Mouse (Mus musculus): ENCODE measurements around the gene Olfr320.
"Not testable (repeated sequence)": the region's sequence is repeated elsewhere in the genome, so short reads cannot be mapped to it uniquely, and the experiment has no call there.

Gene Olfr320

DNA sequence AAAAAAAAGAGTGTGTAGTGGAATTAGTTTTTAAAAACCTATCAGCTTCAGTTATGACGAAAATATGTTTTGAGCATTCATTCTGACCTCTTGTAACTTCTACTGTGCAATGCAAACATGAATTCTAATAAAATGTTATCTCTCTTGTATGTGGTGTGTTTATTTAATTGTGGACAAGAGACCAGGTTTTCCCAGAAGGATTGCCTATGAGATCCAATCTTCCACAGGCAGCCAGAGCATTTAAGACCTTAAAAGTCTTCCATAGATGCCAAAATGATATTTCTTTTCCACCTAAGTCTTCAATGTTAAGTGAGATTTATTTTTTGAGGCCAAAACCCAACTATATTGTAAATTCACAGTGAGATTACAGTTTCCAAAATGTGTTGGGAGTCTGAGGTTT, at the start of gene Olfr320:
TSS of gene Olfr320 (plus strand) at position 301 of the 400 bp plus-strand sequence.
- no peak for DNase-seq (ENCODE audit: low spot score in 2 of 2)

DNA sequence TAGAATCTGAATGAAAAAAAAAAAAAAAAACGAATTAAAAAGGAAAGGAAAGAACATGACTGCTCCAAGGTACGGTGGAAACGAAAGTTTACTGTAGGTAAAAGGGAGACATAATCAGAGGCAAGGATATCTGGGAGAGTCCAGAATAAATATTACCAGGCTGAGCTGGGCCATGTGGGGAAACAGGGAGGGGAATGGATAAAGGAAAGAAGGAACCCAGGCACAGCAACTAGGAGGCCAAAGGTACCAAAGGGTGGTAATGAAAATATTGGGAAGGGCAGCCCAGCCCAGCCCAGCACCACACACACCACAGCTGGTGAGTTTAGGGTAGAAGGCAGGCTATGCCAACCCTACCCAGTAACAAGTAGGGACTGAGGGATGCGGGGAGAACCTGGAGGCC, 46.0 kb upstream of the Olfr320 start:
- no peak for DNase-seq (ENCODE audit: low spot score in 2 of 2)

- peak; percentile 21 to 61 for DNase-seq (ENCODE audit: low spot score in 2 of 2)
Measured at GRCm38 (mm10) chr11:58636376-58636977, 44.4 kb upstream of the Olfr320 start.

DNA sequence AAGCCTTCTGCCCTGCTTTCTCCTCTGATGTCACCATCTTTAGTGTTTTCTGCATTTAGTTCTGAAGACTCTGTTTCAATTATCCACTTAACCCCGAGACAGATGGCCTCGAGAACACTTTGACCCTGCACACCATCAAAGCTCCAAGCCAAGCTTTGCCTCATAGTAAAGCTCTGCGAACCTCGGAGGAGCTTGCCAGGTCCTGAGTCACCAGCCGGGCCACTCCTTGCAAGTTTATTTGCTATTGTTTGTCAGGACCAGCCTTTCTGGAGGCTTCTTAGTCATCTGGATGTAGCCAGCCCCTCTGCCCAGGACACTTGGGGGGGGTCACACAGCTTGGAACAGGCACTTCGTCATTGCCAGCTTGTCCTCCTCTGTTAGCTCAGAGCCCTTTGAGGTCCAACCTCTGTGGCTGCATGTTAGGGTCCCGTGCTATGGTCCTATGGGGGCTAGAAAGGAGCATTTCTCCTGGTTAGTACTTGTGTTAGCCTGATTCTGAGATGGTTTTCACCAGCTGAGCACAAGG, 42.7 kb upstream of the Olfr320 start:
- no peak for DNase-seq (ENCODE audit: low spot score in 2 of 2)

DNA sequence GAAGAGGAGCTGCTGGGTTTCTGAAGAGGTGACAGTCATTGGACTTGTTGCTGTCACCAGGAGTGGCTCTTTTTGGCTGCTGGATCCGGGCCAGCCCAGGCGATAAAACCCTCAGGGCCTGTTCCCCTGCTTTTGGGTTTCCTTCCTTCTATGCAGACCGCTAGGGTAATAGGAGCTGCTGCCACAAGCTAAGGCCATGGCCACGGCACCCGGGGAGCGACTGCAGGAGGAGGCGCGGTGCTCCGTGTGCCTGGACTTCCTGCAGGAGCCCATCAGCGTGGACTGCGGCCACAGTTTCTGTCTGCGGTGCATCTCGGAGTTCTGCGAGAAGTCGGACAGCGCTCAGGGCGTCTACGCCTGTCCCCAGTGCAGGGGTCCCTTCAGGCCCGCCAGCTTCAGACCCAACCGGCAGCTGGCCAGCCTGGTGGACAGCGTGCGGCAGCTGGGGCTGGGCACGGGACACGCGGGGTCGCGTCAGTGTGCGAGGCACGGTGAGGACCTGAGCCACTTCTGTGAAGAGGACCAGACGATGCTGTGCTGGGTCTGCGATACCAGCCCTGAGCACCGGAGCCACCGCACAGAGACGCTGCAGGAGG, 40.5 kb upstream of the Olfr320 start, which contains the start of gene Trim58:
TSS of gene Trim58 (plus strand) at position 194 of the 596 bp plus-strand sequence.
- no peak for DNase-seq (ENCODE audit: low spot score in 2 of 2)

DNA sequence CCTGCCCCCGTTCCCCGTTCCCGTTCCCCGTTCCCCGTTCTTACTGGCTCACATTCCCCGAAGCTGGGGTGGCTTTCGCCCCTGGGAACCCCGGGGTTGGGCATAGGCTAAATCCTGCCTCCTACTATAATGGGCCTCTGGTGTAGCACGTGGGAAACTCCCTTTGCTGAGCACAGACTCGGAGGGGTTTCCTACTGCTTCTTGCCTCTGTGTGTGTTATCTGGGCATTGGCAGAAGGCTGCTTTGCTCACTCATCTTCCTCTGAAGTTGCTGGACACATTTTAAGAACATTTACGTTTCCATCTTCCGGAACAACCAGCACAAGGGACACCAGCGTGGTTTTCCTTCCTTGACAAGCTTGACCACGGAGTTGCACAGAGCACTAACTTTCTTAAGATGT, 39.8 kb upstream of the Olfr320 start:
- no peak for DNase-seq (ENCODE audit: low spot score in 2 of 2)

DNA sequence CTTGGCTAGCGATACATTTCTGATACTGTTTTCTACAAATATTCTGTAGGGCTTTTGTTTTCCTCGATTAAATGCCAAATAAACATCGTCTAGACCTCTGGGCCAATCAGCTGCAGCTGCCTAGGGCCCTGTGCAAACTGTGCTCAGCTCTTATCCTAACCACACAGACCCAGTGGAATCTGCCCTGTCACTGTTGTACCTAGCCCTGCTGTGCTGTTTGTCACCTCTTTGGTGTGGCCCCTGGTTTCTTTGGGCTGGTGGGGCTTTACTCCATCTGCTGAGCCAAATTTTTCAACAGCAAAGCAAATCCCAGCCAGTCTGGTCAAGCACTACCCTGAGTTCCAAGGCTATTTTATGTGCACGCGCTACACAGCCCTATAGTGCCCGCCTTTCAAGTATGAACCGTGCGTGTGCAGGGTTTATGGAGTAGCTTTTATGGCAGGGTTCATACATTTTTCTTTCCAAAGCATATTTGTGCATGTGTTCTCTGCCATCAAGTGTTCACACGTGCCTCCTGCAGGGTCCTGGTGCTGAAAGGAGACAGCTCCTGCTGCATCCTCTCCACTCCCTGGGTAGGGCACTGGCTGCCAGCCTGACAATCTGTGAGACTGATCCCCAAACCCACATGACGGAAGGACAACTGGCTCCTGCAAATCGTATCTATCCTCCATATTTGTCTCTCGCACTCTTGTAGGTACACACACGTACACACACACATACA, 39.1 kb upstream of the Olfr320 start:
- DNase-seq (ENCODE audit: low spot score in 2 of 2) = no peak

DNA sequence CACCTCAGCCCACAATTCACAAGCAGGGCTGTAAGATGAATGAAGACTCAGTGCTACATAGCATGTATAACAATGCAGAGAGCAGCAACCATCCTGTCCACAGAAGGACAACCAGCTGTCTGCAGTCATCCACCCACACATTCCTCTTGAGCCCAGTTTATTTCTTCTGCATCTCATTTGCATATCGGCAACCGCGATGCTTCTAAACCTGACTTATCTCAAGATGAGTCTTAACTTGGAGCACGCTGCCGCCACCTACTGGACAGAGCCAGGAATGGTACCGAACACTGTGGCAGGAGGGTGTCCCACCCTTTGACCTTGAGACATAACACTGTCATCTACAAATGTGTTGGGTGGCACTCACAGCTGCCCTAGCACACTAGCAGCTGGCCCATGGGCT, 37.5 kb upstream of the Olfr320 start:
- peak; percentile 25 to 70 for DNase-seq (ENCODE audit: low spot score in 2 of 2)

DNA sequence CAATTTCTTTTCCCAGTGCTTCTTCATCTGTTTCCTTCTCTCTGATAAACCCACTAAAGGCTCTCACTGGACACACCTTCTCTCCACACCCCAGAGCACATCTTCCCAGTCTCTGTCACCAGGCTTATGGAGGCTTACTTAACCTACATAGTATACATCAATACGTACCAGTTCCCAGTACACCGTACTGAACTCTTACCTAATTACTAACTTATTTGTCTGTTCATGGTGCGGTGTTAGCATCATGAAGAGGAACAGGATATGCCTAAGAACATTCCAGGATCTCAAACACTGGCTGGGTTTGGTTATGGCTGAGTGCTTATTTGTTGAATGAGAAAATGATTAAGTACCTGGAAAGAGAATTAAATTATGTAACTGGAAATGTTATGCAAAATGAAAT, 25.7 kb upstream of the Olfr320 start:
- no peak for DNase-seq (ENCODE audit: low spot score in 2 of 2)

DNA sequence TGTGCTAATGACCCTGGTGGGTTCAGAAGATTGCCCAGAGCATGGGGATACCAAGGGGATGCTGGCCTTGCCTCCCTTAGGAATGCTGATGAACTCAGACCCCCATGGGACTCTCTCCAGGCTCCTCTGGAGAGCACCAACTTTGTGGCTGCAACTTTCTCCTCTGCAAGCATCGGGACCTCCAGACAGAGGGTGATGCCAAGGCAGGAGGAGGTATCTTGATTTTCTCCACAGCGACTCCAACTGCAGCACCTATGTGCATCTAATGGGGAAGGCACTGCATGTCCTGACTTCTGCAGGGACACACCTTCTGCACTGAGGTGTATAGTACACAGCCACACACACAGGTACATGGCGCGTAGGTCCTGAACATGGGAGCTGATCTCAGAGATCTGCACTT, 22.3 kb upstream of the Olfr320 start, which contains the start of gene Olfr322:
TSS of gene Olfr322 (plus strand) at position 187 of the 400 bp plus-strand sequence.
- DNase-seq (ENCODE audit: low spot score in 2 of 2) = no peak

GRCm38 (mm10) chr11:58669252-58669651, 11.6 kb upstream of the Olfr320 start:
- DNase-seq (ENCODE audit: low spot score in 2 of 2) = no peak

DNA sequence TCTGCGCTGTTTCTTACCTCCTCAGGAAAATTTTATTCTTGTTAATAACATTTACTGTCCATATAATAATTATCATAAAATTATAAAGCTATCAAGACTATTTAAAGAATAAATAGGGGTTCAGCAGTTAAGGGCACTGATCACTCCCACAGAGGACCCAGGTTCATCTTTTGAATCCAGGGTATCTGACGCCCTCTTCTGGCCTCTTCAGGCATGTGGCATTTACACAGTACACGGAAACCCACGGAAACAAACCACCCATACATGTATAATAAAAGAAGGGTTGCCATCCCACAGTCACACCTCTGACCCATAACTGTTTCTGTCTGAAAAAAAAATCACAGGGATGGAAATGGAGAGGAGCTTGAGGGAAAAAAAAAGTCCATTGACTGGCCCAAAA, 9.1 kb upstream of the Olfr320 start:
- DNase-seq (ENCODE audit: low spot score in 2 of 2) = no peak

- no peak for DNase-seq (ENCODE audit: low spot score in 2 of 2)
Measured at GRCm38 (mm10) chr11:58698862-58699261, 18.0 kb downstream of the Olfr320 start, which contains the start of gene Olfr319. TSS of gene Olfr319 (plus strand) at chr11:58699162.

GRCm38 (mm10) chr11:58709086-58709485, 28.2 kb downstream of the Olfr320 start:
- DNase-seq (ENCODE audit: low spot score in 2 of 2) = no peak

DNA sequence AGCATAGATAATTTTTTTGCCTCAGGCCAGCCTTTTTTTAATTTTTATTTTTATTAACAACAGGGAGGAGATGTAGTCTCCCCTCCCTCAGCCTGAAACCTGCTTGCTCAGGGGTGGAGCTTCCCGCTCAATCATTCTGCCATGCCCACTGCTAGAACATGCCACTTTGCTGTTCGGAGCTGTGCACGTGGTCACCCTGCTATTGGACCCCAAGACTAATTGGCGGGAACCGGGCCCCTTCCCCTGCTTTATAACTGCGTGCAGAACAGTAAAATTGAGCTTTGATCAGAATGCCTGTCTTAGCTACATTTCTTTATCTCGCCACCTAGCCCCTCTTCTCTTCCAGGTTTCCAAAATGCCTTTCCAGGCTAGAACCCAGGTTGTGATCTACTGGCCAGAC, 36.8 kb downstream of the Olfr320 start:
- not testable (repeated sequence) for DNase-seq (ENCODE audit: low spot score in 2 of 2)

GRCm38 (mm10) chr11:58719701-58720100, 38.8 kb downstream of the Olfr320 start:
- no peak for DNase-seq (ENCODE audit: low spot score in 2 of 2)

- DNase-seq (ENCODE audit: low spot score in 2 of 2) = no peak
Measured at GRCm38 (mm10) chr11:58723914-58724313, 43.0 kb downstream of the Olfr320 start, which contains the start of gene Olfr318. TSS of gene Olfr318 (minus strand) at chr11:58724014.

GRCm38 (mm10) chr11:58727896-58728650, 47.2 kb downstream of the Olfr320 start:
- DNase-seq (ENCODE audit: low spot score in 2 of 2) = not testable (repeated sequence)

DNA sequence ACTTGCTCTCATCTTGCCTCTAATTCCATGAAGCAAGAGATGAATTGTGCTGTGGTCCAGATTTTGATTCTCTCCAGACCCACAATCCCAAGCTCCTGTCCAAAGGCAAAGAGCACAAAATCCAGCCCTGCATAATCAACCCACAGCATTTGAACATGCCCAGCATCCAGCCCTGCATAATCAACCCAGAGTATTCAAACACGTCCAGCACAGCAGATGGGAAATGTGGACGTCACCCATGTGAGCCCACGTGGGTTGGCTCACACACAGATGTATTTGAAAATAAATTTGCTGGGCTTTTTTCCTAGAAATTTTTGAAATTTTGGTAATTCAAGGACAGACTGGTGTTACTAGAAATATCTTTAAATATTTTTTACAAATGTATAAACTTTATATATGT, 52.5 kb downstream of the Olfr320 start:
- DNase-seq (ENCODE audit: low spot score in 2 of 2) = no peak

Data from thymus, postnatal 10 days (tissue).